Mouse (Mus musculus) spleen, adult 2 months (tissue): ENCODE measurements at regions not wholly inside any gene's neighbourhood (a gene's known extent, or its start where the extent isn't known, plus 50 kb on each side); places are given as distances from the start of the nearest gene placed in this dataset.

ENCODE experiments used
- CTCF ChIP-seq: fragments of 200-500 bp; IDR thresholded peaks from 2 replicates; pipeline ENCODE4 v1.5.1; 2011; ENCODE audit warnings: mild to moderate bottlenecking, inconsistent platforms; ENCODE audit not compliant: insufficient read depth, insufficient read length, insufficient replicate concordance; ENCODE audit errors: extremely low read depth
- POLR2A ChIP-seq: fragments of 200-500 bp; IDR thresholded peaks from 2 replicates; pipeline ENCODE4 v1.6.1; 2011; ENCODE audit warnings: low read depth, low read length, inconsistent platforms

DNA sequence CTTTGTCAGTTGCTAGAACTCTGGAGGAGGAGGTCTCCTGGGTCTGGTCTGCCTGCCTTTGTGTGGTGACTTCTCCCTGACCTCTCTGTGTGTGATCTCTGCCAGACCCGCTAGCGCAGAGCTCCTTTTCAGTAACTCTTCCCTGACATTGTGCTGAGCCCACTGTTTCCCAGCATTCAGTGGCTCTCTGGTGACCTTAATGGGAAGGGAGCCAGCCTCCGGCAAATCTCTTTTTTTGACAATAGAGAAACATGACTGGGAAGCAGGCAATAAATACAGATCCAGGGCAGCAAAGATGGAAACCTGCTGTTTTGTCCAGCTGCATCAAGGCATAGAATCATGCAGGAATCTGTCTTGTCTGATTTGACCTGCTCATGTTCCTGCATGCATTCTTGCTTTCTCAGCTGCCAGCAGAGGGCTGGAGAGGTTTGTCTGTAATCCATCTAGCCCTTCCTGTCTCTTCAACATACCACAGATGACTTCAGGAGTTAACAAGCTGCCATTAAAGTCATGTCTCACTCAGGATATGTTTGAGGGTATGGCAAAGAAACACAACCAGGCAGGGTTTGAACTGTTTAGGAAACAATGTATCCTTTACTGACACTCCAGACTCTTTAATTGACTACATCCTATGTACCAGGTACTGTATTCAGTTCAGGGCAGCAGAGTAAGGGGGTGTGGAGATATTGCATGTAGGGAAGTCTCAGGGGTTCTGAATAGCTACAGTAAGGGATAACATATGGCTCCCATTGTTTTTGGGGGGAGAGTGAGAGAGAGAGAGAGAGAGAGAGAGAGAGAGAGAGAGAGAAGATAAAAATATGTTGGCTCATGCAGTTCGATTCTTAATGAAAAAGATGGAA is 140.9 kb downstream of the Trim33 start:
- TF ChIP-seq POLR2A = no peak
- TF ChIP-seq CTCF = no peak
